Comparison of ENCODE assay signal across 9 mouse cellular contexts in the genomic region with DNA sequence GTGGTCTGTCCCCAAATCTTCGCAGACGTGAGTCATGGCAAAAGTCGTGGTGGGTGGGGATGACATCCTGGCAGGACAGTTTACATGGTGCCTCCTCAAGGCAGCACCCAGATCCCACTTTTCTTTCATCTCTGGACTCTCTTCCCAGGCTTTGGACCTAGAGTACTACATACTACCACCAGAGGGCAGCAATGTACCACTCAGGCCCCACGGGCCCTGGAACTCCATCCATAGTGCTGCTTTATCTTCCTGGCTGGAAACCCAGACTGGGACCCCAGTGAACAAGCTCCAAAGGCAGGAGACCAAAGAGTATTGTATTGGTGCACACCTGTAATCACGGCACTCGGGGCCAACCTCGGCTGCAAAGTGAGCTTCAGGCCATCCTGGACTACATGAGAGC. TPM values are rescaled to one million over a fixed set of nuclear protein-coding genes. Genes with fewer than 3 reads are reported as not detected.
DNase-seq lines count a peak whose midpoint lies in the region; ATAC-seq and TF ChIP-seq lines count a peak whose summit lies in the region.
"Had no signal": no experiment of that assay in that cellular context is flagged by ENCODE, and none has a peak within 500 bp of the region (broad histone marks: within the 10 kb centered on the region; RNA-seq: fewer than 3 reads in every experiment).

No protein-coding gene starts in this region.

- no peak overlapping the region for H3K9ac ChIP-seq in limb, embryonic 14.5 days (ENCODE audit: low read depth, low read length, severe bottlenecking)
- H3K9ac ChIP-seq in stomach, postnatal 0 days (ENCODE audit: low read length), result no peak overlapping the region
- H3K9ac ChIP-seq: embryonic facial prominence, embryonic 15.5 days had no signal

- WGBS in limb, embryonic 14.5 days, result 29% methylated on average over 7 of the region's 7 CpGs
- WGBS in stomach, postnatal 0 days, result 33% methylated on average over 7 of the region's 7 CpGs

- ATAC-seq in limb, embryonic 14.5 days (ENCODE audit: low FRiP score, low read depth), result peak; percentile 53; the same call in 1 of the 2 replicates
- peak; percentile 60; the same call in 1 of the 2 replicates for ATAC-seq in stomach, postnatal 0 days (ENCODE audit: low FRiP score, low TSS enrichment)

- peak; percentile 99 for TF ChIP-seq CTCF in gastrocnemius, adult 2 months (IDR thresholded peaks at IDR 0.05)
- TF ChIP-seq CTCF in stomach, postnatal 0 days (IDR thresholded peaks at IDR 0.05; ENCODE audit: low read depth), result peak; percentile 96

- H3K4me1 ChIP-seq in limb, embryonic 14.5 days (ENCODE audit: control insufficient read depth, insufficient read depth, low read length), result peaks cover 5% of the 10 kb centered on the region
- H3K4me1 ChIP-seq in stomach, postnatal 0 days (replicated peaks; ENCODE audit: control insufficient read depth, insufficient read depth), result no peaks in the 10 kb centered on the region

- TF ChIP-seq EP300 in stomach, postnatal 0 days (optimal IDR thresholded peaks at IDR 0.05), result no peak

- H3K27ac ChIP-seq in gastrocnemius, adult 2 months, result no peak overlapping the region
- no peak overlapping the region for H3K27ac ChIP-seq in limb, embryonic 14.5 days (replicated peaks; ENCODE audit: low read depth, low read length)
- no peak overlapping the region for H3K27ac ChIP-seq in stomach, postnatal 0 days (replicated peaks)
- H3K27ac ChIP-seq: embryonic facial prominence, embryonic 15.5 days had no signal

- H3K4me3 ChIP-seq in gastrocnemius, adult 2 months, result no peak overlapping the region
- no peak overlapping the region for H3K4me3 ChIP-seq in limb, embryonic 14.5 days (replicated peaks; ENCODE audit: low read length)
- H3K4me3 ChIP-seq in stomach, postnatal 0 days (ENCODE audit: low read depth, low read length), result no peak overlapping the region
- H3K4me3 ChIP-seq: embryonic facial prominence, embryonic 15.5 days had no signal

- no peak overlapping the region for H3K4me2 ChIP-seq in limb, embryonic 14.5 days (replicated peaks; ENCODE audit: low read depth, low read length, severe bottlenecking)
- H3K4me2 ChIP-seq in stomach, postnatal 0 days (replicated peaks; ENCODE audit: low read depth), result no peak overlapping the region
- H3K4me2 ChIP-seq: embryonic facial prominence, embryonic 15.5 days had no signal

- no peaks in the 10 kb centered on the region for H3K27me3 ChIP-seq in limb, embryonic 14.5 days (ENCODE audit: control insufficient read depth, insufficient read depth, low read length)
- no peaks in the 10 kb centered on the region for H3K27me3 ChIP-seq in stomach, postnatal 0 days (ENCODE audit: control insufficient read depth, insufficient read depth, low read length)
- H3K27me3 ChIP-seq: embryonic facial prominence, embryonic 15.5 days had no signal

- TF ChIP-seq POLR2A in limb, embryonic 14.5 days (IDR thresholded peaks at IDR 0.05; ENCODE audit: borderline replicate concordance, extremely low read depth, insufficient read depth, insufficient read length), result no peak

- peak; percentile 88 for DNase-seq in 3T3-L1 (ENCODE audit: low read depth, low spot score)
- peak; percentile 31 for DNase-seq in T-cell, adult 2 months (ENCODE audit: low spot score)
- peak; percentile 65 to 72 for DNase-seq in cerebellum, postnatal 36 days
- peak; percentile 63 for DNase-seq in gastrocnemius, adult 2 months
- peak; percentile 63 for DNase-seq in kidney, adult 18-20 months
- peak; percentile 74 for DNase-seq in limb, embryonic 14.5 days (ENCODE audit: low spot score)
- DNase-seq in naive thymus-derived CD4-positive, alpha-beta T cell, adult 2 months (ENCODE audit: low read depth), result peak; percentile 73
- peak; percentile 57 for DNase-seq in stomach, postnatal 0 days (ENCODE audit: low spot score)

- no peaks in the 10 kb centered on the region for H3K9me3 ChIP-seq in limb, embryonic 14.5 days (ENCODE audit: control insufficient read depth, low read length)
- no peaks in the 10 kb centered on the region for H3K9me3 ChIP-seq in stomach, postnatal 0 days (ENCODE audit: control insufficient read depth, low read length)
- H3K9me3 ChIP-seq: embryonic facial prominence, embryonic 15.5 days had no signal

- 0 out of 2 replicates have a peak, but pooled peaks cover 2% of the 10 kb centered on the region for H3K36me3 ChIP-seq in limb, embryonic 14.5 days (ENCODE audit: control insufficient read depth, insufficient read depth, low read length)
- H3K36me3 ChIP-seq in stomach, postnatal 0 days (ENCODE audit: control insufficient read depth, insufficient read depth, low read length), result peaks cover 2% of the 10 kb centered on the region; the same call in 1 of the 2 replicates

- intact Hi-C loops in gastrocnemius, adult 2 months (cut with DNase I), result loop anchor here (1.0 kb wide), 1 partner anchor 51 kb away; no protein-coding TSS in a partner anchor

RNA-seq across cellular contexts. Expression of a gene that starts 3.1 kb away (rescaled TPM):
- total RNA-seq in gastrocnemius, adult 2 months (2021), result 10 to 100 TPM; 20.3 to 23.6 TPM
- 20.4 and 32.4 TPM in 2 replicates for polyA plus RNA-seq in limb, embryonic 14.5 days (2012; rRNA removed)
- 52.3 and 53.0 TPM in 2 replicates for polyA plus RNA-seq in limb, embryonic 14.5 days (2014; fragmentation: Nextera tagmentation; extraction: Ambion mirVana)
- 30.6 and 34.1 TPM in 2 replicates for polyA plus RNA-seq in stomach, postnatal 0 days (2015; fragmentation: Nextera tagmentation; extraction: Ambion mirVana)

RNA-seq across cellular contexts. Expression of a gene that starts 31.3 kb away (rescaled TPM):
- under 1 TPM; 0.43 to 0.75 TPM for total RNA-seq in gastrocnemius, adult 2 months (2021)
- 13.7 and 18.4 TPM in 2 replicates for polyA plus RNA-seq in limb, embryonic 14.5 days (2012; rRNA removed)
- 9.0 and 10.2 TPM in 2 replicates for polyA plus RNA-seq in limb, embryonic 14.5 days (2014; fragmentation: Nextera tagmentation; extraction: Ambion mirVana)
- polyA plus RNA-seq in stomach, postnatal 0 days (2015; fragmentation: Nextera tagmentation; extraction: Ambion mirVana), result 6.7 and 7.2 TPM in 2 replicates

RNA-seq across cellular contexts. Expression of a gene that starts 44.5 kb away (rescaled TPM):
- total RNA-seq in gastrocnemius, adult 2 months (2021), result 1 to 10 TPM; 2.4 to 3.0 TPM
- polyA plus RNA-seq in limb, embryonic 14.5 days (2012; rRNA removed), result 14.6 and 19.7 TPM in 2 replicates
- polyA plus RNA-seq in limb, embryonic 14.5 days (2014; fragmentation: Nextera tagmentation; extraction: Ambion mirVana), result 6.3 and 9.0 TPM in 2 replicates
- polyA plus RNA-seq in stomach, postnatal 0 days (2015; fragmentation: Nextera tagmentation; extraction: Ambion mirVana), result 0.92 and 1.1 TPM in 2 replicates

Comparison
In these comparisons a context has a peak if more than half of its experiments do, and no peak if none do; other contexts are left out.
1. DNase-seq: peak in every context shown above with its lines; median percentile 88 in 3T3-L1; 74 in limb, embryonic 14.5 days; 73 in naive thymus-derived CD4-positive, alpha-beta T cell, adult 2 months; 68 in cerebellum, postnatal 36 days; 63 in gastrocnemius, adult 2 months; 63 in kidney, adult 18-20 months; 57 in stomach, postnatal 0 days; 31 in T-cell, adult 2 months.